Mouse (Mus musculus): Measurements from ENCODE around the gene Smug1.

Gene Smug1

DNA sequence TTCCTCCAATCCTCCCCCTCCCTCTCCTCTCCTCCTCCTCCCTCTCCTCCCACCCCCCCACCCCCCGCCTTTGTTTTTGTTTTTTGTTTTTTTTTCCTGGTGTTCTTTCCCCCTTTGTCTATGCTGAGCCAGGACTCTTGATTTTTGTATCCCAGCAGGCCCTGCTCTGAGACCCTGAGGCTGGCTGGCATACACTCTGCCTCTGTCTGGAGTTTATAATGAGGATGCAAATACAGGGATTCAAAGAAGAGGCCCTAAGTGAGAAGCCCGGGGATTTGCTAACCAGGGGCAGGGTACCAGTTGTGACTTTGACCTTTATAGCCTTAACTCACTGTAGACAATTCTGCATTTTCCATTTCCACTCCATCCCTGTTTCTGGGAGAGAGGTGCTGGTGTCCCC lies 60.7 kb downstream of the Smug1 start:
- no peak for DNase-seq (ENCODE audit: low read depth, low spot score)
